Comparison of ENCODE assay signal across 8 mouse cellular contexts in the genomic region with DNA sequence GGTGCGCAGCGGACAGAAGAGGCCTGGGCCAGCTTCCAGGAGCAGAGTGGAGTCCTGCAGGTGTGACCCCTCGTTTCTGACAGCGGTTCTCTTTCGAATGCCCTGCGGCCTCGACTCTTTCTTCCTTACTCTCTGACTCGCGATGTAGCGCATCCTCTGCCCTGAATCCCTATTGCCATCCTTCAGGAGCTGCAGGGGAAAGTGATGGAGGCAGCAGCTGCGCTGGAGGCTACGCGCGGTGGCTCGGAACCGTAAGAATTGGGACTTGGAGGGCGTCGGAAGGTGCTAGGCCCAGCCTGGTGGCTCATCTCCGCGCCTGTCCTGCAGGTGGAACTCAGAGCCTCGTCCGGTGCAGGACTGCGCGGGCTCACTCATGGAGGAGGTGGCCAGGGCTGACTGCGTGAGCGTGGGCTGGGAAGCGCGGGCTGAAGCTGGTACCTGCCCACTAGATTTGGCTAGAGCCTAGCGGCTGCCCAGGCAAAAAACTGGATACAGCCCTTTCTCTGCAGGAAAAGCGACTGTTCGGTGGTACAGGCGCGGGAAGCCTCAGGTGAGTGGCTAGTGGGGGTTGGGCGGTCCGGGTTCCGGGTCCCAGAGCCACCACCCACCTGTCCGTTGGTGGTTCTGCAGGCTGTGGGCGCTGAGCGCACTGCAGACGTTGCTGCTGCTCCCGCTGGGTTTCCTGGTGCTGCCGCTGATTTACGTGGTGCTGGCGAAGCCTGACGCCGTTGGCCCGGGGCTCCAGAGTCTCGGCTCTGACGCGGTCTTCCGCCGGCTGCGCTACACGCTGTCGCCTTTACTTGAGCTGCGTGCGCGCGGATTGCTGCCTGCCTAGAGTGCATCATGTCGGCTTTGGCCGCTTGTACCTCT. TPM values are rescaled to one million over a fixed set of nuclear protein-coding genes. Genes with fewer than 3 reads are reported as not detected.
DNase-seq lines count a peak whose midpoint lies in the region; ATAC-seq and TF ChIP-seq lines count a peak whose summit lies in the region.

No protein-coding gene starts in this region.

- 4% methylated on average over 61 of the region's 61 CpGs for WGBS in embryonic facial prominence, embryonic 15.5 days
- 4% methylated on average over 60 of the region's 61 CpGs for WGBS in hindbrain, embryonic 16.5 days

- peak overlapping the region; percentile 27 for H3K9ac ChIP-seq in ES-Bruce4 (ENCODE audit: low read depth, poor library complexity, severe bottlenecking)
- H3K9ac ChIP-seq in embryonic facial prominence, embryonic 15.5 days: no peak overlapping the region
- peak overlapping the region; percentile 68 for H3K9ac ChIP-seq in hindbrain, embryonic 16.5 days (ENCODE audit: low read depth, low read length)

- no peak for TF ChIP-seq POLR2A in ES-Bruce4 (IDR thresholded peaks at IDR 0.05; ENCODE audit: insufficient read depth, low read length)

- no peaks in the 10 kb centered on the region for H3K27me3 ChIP-seq in ES-Bruce4 (ENCODE audit: control insufficient read depth, insufficient read depth, low read length, poor library complexity, severe bottlenecking)
- H3K27me3 ChIP-seq in embryonic facial prominence, embryonic 15.5 days: peaks cover 34% of the 10 kb centered on the region
- no peaks in the 10 kb centered on the region; the same call in 1 of the 2 replicates for H3K27me3 ChIP-seq in hindbrain, embryonic 16.5 days (replicated peaks; ENCODE audit: control insufficient read depth, insufficient read depth, low read length)
- no peaks in the 10 kb centered on the region; the same call in 1 of the 2 replicates for H3K27me3 ChIP-seq in splenic B cell, adult 2 months (ENCODE audit: control insufficient read depth, insufficient read depth, low read length, poor library complexity, severe bottlenecking)

- ATAC-seq in embryonic facial prominence, embryonic 15.5 days (ENCODE audit: insufficient number of reproducible peaks, low FRiP score, low TSS enrichment, low read depth): no peak
- peak; percentile 19 for ATAC-seq in hindbrain, embryonic 16.5 days
- peak; percentile 49 for ATAC-seq in megakaryocyte progenitor cell, adult 5-6 weeks (replicated peaks; ENCODE audit: poor library complexity)

- H3K36me3 ChIP-seq in ES-Bruce4 (ENCODE audit: control insufficient read depth, insufficient read depth, low read length, poor library complexity, severe bottlenecking): no peaks in the 10 kb centered on the region
- H3K36me3 ChIP-seq in embryonic facial prominence, embryonic 15.5 days: peaks cover 34% of the 10 kb centered on the region
- peaks cover 23% of the 10 kb centered on the region for H3K36me3 ChIP-seq in hindbrain, embryonic 16.5 days (ENCODE audit: control insufficient read depth, insufficient read depth, low read length)
- no peaks in the 10 kb centered on the region; the same call in none of the 2 replicates for H3K36me3 ChIP-seq in splenic B cell, adult 2 months (ENCODE audit: control insufficient read depth, insufficient read depth, low read length, poor library complexity, severe bottlenecking)

- TF ChIP-seq CTCF in ES-Bruce4 (IDR thresholded peaks at IDR 0.05; ENCODE audit: low read depth, low read length): no peak

- H3K4me3 ChIP-seq in ES-Bruce4 (ENCODE audit: low read depth, low read length): peak overlapping the region; percentile 68
- peak overlapping the region; percentile 65 for H3K4me3 ChIP-seq in embryonic facial prominence, embryonic 15.5 days (replicated peaks)
- peak overlapping the region; percentile 50 for H3K4me3 ChIP-seq in hindbrain, embryonic 16.5 days (ENCODE audit: low read length)

- H3K4me1 ChIP-seq in ES-Bruce4 (ENCODE audit: control insufficient read depth, insufficient read depth, low read length): no peaks in the 10 kb centered on the region
- H3K4me1 ChIP-seq in embryonic facial prominence, embryonic 15.5 days: peaks cover 25% of the 10 kb centered on the region
- peaks cover 17% of the 10 kb centered on the region for H3K4me1 ChIP-seq in hindbrain, embryonic 16.5 days (ENCODE audit: control insufficient read depth, insufficient read depth, low read depth, low read length)

- DNase-seq in adrenal gland, postnatal 36 days: peak; percentile 49 to 61
- DNase-seq in left cerebral cortex, adult 9 months (ENCODE audit: low spot score in 2 of 2): peak; percentile 54 to 74
- DNase-seq in splenic B cell, adult 2 months (ENCODE audit: low read depth, low spot score): peak; percentile 53
- no peak for DNase-seq in gastrocnemius, adult 18-20 months (ENCODE audit: low spot score)

- H3K27ac ChIP-seq in ES-Bruce4 (ENCODE audit: insufficient read depth, low read length): no peak overlapping the region
- H3K27ac ChIP-seq in embryonic facial prominence, embryonic 15.5 days (replicated peaks): no peak overlapping the region
- peak overlapping the region; percentile 39; the same call in 1 of the 2 replicates for H3K27ac ChIP-seq in hindbrain, embryonic 16.5 days (ENCODE audit: low read depth, low read length)

- peak overlapping the region; percentile 98 for H3K4me2 ChIP-seq in embryonic facial prominence, embryonic 15.5 days (replicated peaks)
- H3K4me2 ChIP-seq in hindbrain, embryonic 16.5 days (ENCODE audit: low read length): peak overlapping the region; percentile 72

- TF ChIP-seq EP300 in ES-Bruce4 (IDR thresholded peaks at IDR 0.05; ENCODE audit: insufficient read depth, low read depth, low read length): no peak

- no peaks in the 10 kb centered on the region for H3K9me3 ChIP-seq in ES-Bruce4 (replicated peaks; ENCODE audit: control insufficient read depth, insufficient read depth, low read length, poor library complexity, severe bottlenecking)
- no peaks in the 10 kb centered on the region for H3K9me3 ChIP-seq in embryonic facial prominence, embryonic 15.5 days (replicated peaks)
- H3K9me3 ChIP-seq in hindbrain, embryonic 16.5 days (ENCODE audit: control insufficient read depth, low read length): no peaks in the 10 kb centered on the region

RNA-seq across cellular contexts. Expression of a gene that starts 1.7 kb away (rescaled TPM):
- 9.6 and 10.5 TPM in 2 replicates for polyA plus RNA-seq in ES-Bruce4 (2011; ENCODE audit: insufficient read depth, insufficient read length, low read depth, missing spikeins)
- 1 to 10 TPM; 8.6 to 9.3 TPM for total RNA-seq in adrenal gland, postnatal 36 days (2021)
- polyA plus RNA-seq in embryonic facial prominence, embryonic 15.5 days (2015; fragmentation: Nextera tagmentation; extraction: Ambion mirVana): 14.5 and 15.2 TPM in 2 replicates
- polyA plus RNA-seq in hindbrain, embryonic 16.5 days (2015; fragmentation: Nextera tagmentation; extraction: Ambion mirVana): 85.8 and 111 TPM in 2 replicates
- 4.2 and 5.2 TPM in 2 replicates for total RNA-seq in megakaryocyte progenitor cell, adult 5-6 weeks (2015)
- 5.5 and 8.8 TPM in 2 replicates for total RNA-seq in megakaryocyte progenitor cell, adult 5-6 weeks (2017)
- total RNA-seq in gastrocnemius, adult 18-20 months (2021): 1 to 10 TPM in 1 of 2 experiments, under 1 TPM in 1; 0.97 to 1.9 TPM

RNA-seq across cellular contexts. Expression of a gene that starts 44.2 kb away (rescaled TPM):
- polyA plus RNA-seq in ES-Bruce4 (2011; ENCODE audit: insufficient read depth, insufficient read length, low read depth, missing spikeins): 40.9 and 43.5 TPM in 2 replicates
- total RNA-seq in adrenal gland, postnatal 36 days (2021): 1 to 10 TPM; 2.9 to 3.1 TPM
- 4.8 and 5.6 TPM in 2 replicates for polyA plus RNA-seq in embryonic facial prominence, embryonic 15.5 days (2015; fragmentation: Nextera tagmentation; extraction: Ambion mirVana)
- 6.1 and 7.1 TPM in 2 replicates for polyA plus RNA-seq in hindbrain, embryonic 16.5 days (2015; fragmentation: Nextera tagmentation; extraction: Ambion mirVana)
- total RNA-seq in megakaryocyte progenitor cell, adult 5-6 weeks (2015): 1.8 and 1.9 TPM in 2 replicates
- total RNA-seq in megakaryocyte progenitor cell, adult 5-6 weeks (2017): 2.1 and 2.3 TPM in 2 replicates
- 1 to 10 TPM; 1.4 to 1.7 TPM for total RNA-seq in gastrocnemius, adult 18-20 months (2021)

RNA-seq across cellular contexts. Expression of a gene that starts 53.6 kb away (rescaled TPM):
- not detected in 2 replicates for polyA plus RNA-seq in ES-Bruce4 (2011; ENCODE audit: insufficient read depth, insufficient read length, low read depth, missing spikeins)
- total RNA-seq in adrenal gland, postnatal 36 days (2021): under 1 TPM; 0.40 to 0.63 TPM
- polyA plus RNA-seq in embryonic facial prominence, embryonic 15.5 days (2015; fragmentation: Nextera tagmentation; extraction: Ambion mirVana): 0.31 and 0.59 TPM in 2 replicates
- 4.4 and 6.0 TPM in 2 replicates for polyA plus RNA-seq in hindbrain, embryonic 16.5 days (2015; fragmentation: Nextera tagmentation; extraction: Ambion mirVana)
- total RNA-seq in megakaryocyte progenitor cell, adult 5-6 weeks (2015): not detected in 2 replicates
- total RNA-seq in megakaryocyte progenitor cell, adult 5-6 weeks (2017): not detected in 2 replicates
- total RNA-seq in gastrocnemius, adult 18-20 months (2021): under 1 TPM in 1 of 2 experiments, not detected in 1; 0.31 TPM
